In the genomic region with DNA sequence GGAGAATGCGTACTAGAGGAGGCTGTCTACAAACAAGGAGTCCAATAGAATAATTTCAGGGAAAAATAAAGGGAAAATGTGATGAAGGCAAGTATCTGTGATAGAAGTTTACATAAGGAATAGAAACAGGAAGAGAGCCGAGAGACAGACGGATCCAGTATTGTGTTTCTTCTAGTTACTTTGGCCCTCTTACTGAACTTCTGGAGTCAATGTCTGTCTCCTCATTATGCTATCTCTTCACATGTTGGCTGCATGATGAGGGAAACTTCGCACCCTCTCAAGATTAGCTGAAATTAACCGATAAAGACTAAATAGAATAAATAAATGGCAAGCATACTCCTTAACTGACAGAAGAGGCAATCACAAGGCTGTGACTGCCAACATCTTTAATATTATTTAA, we compare ENCODE assay signal across 25 mouse cellular contexts.
DNase-seq lines count a peak whose midpoint lies in the region; ATAC-seq and TF ChIP-seq lines count a peak whose summit lies in the region.
"Had no signal": no experiment of that assay in that cellular context is flagged by ENCODE, and none has a peak within 500 bp of the region (broad histone marks: within the 10 kb centered on the region; RNA-seq: fewer than 3 reads in every experiment).

No protein-coding gene starts in this region.

- H3K36me3 ChIP-seq in lung, embryonic 15.5 days: no peaks in the 10 kb centered on the region
- no peaks in the 10 kb centered on the region for H3K36me3 ChIP-seq in lung, postnatal 0 days (ENCODE audit: insufficient read depth, low read length)
- H3K36me3 ChIP-seq in ES-E14 (ENCODE audit: control insufficient read depth, insufficient read depth, low read length, poor library complexity, severe bottlenecking): no peaks in the 10 kb centered on the region
- no peaks in the 10 kb centered on the region for H3K36me3 ChIP-seq in hindbrain, embryonic 12.5 days
- H3K36me3 ChIP-seq in hindbrain, embryonic 16.5 days (ENCODE audit: control insufficient read depth, insufficient read depth, low read length): no peaks in the 10 kb centered on the region
- H3K36me3 ChIP-seq: embryonic facial prominence, embryonic 13.5 days; embryonic facial prominence, embryonic 15.5 days; forebrain, embryonic 10.5 days; forebrain, embryonic 12.5 days had no signal

- H3K4me3 ChIP-seq in lung, embryonic 15.5 days: no peak overlapping the region
- H3K4me3 ChIP-seq in lung, postnatal 0 days (ENCODE audit: low read depth, low read length): no peak overlapping the region
- no peak overlapping the region for H3K4me3 ChIP-seq in ES-E14 (ENCODE audit: insufficient read depth in 1 of 2, low read depth in 1 of 2, low read length in 2 of 2, poor library complexity in 1 of 2, severe bottlenecking in 1 of 2)
- H3K4me3 ChIP-seq in hindbrain, embryonic 12.5 days: no peak overlapping the region
- no peak overlapping the region for H3K4me3 ChIP-seq in hindbrain, embryonic 16.5 days (ENCODE audit: low read length)
- H3K4me3 ChIP-seq: embryonic facial prominence, embryonic 13.5 days; embryonic facial prominence, embryonic 15.5 days; erythroblast, embryonic 14.5 days; forebrain, embryonic 10.5 days; forebrain, embryonic 12.5 days had no signal

- TF ChIP-seq EP300 in lung, postnatal 0 days (IDR thresholded peaks at IDR 0.05): no peak

- ATAC-seq in lung, embryonic 15.5 days (ENCODE audit: borderline replicate concordance, extremely low read depth, low FRiP score, low TSS enrichment): peak; percentile 46; the same call in 1 of the 2 replicates
- ATAC-seq in lung, postnatal 0 days: no peak
- ATAC-seq in hindbrain, embryonic 12.5 days (ENCODE audit: low FRiP score): no peak
- ATAC-seq in hindbrain, embryonic 16.5 days: no peak
- ATAC-seq: forebrain, embryonic 14.5 days; forebrain, embryonic 16.5 days had no signal

- no peak overlapping the region for H3K27ac ChIP-seq in lung, embryonic 15.5 days
- no peak overlapping the region for H3K27ac ChIP-seq in lung, postnatal 0 days (ENCODE audit: low read length)
- H3K27ac ChIP-seq in ES-E14 (ENCODE audit: insufficient read depth, low read depth, low read length, poor library complexity, severe bottlenecking): no peak overlapping the region
- no peak overlapping the region for H3K27ac ChIP-seq in hindbrain, embryonic 12.5 days
- no peak overlapping the region for H3K27ac ChIP-seq in hindbrain, embryonic 16.5 days (ENCODE audit: low read depth, low read length)
- H3K27ac ChIP-seq: embryonic facial prominence, embryonic 13.5 days; embryonic facial prominence, embryonic 15.5 days; forebrain, embryonic 10.5 days; forebrain, embryonic 12.5 days had no signal

- H3K9ac ChIP-seq in lung, embryonic 15.5 days: no peak overlapping the region
- no peak overlapping the region for H3K9ac ChIP-seq in lung, postnatal 0 days (replicated peaks; ENCODE audit: low read depth)
- H3K9ac ChIP-seq in ES-E14 (ENCODE audit: insufficient read depth, low read depth, low read length, poor library complexity, severe bottlenecking): no peak overlapping the region
- H3K9ac ChIP-seq in hindbrain, embryonic 12.5 days: no peak overlapping the region
- no peak overlapping the region for H3K9ac ChIP-seq in hindbrain, embryonic 16.5 days (ENCODE audit: low read depth, low read length)
- H3K9ac ChIP-seq: embryonic facial prominence, embryonic 13.5 days; embryonic facial prominence, embryonic 15.5 days; forebrain, embryonic 12.5 days had no signal

- H3K4me1 ChIP-seq in lung, embryonic 15.5 days: no peaks in the 10 kb centered on the region
- no peaks in the 10 kb centered on the region for H3K4me1 ChIP-seq in lung, postnatal 0 days (ENCODE audit: insufficient read depth, low read depth, low read length)
- no peaks in the 10 kb centered on the region for H3K4me1 ChIP-seq in ES-E14 (ENCODE audit: control insufficient read depth in 2 of 2, insufficient read depth in 2 of 2, low read length in 2 of 2, poor library complexity in 1 of 2)
- no peaks in the 10 kb centered on the region for H3K4me1 ChIP-seq in hindbrain, embryonic 12.5 days
- no peaks in the 10 kb centered on the region for H3K4me1 ChIP-seq in hindbrain, embryonic 16.5 days (ENCODE audit: control insufficient read depth, insufficient read depth, low read depth, low read length)
- H3K4me1 ChIP-seq: embryonic facial prominence, embryonic 13.5 days; embryonic facial prominence, embryonic 15.5 days; forebrain, embryonic 12.5 days had no signal

- DNase-seq in lung, postnatal 36 days: no peak
- DNase-seq in lung, postnatal 0 days (ENCODE audit: low spot score): peak; percentile 14
- DNase-seq in lung, postnatal 10 days: no peak
- DNase-seq in ES-E14 (ENCODE audit: low read depth, low spot score) (peak; percentile 0), ZHBTc4 (ENCODE audit: low read depth, low spot score) (peak; percentile 27)
- DNase-seq: adrenal gland, adult 2 months; adrenal gland, postnatal 10 days; adrenal gland, postnatal 25 days; cerebellum, adult 11 months; cerebellum, adult 18-20 months; cerebellum, adult 8-10 months; cerebellum, adult 9-11 months; cerebellum, postnatal 14 days; cerebellum, postnatal 36 days; embryo, embryonic 11 days had no signal

- WGBS in lung, embryonic 15.5 days: 51% methylated on average over 5 of the region's 5 CpGs
- WGBS in lung, postnatal 0 days: 52% methylated on average over 5 of the region's 5 CpGs
- 86% methylated on average over 5 of the region's 5 CpGs for WGBS in hindbrain, embryonic 12.5 days
- WGBS in hindbrain, embryonic 16.5 days: 92% methylated on average over 5 of the region's 5 CpGs

- no peak overlapping the region for H3K4me2 ChIP-seq in lung, embryonic 15.5 days
- H3K4me2 ChIP-seq in lung, postnatal 0 days (replicated peaks; ENCODE audit: low read depth, low read length): no peak overlapping the region
- H3K4me2 ChIP-seq in hindbrain, embryonic 12.5 days (replicated peaks): no peak overlapping the region
- no peak overlapping the region for H3K4me2 ChIP-seq in hindbrain, embryonic 16.5 days (ENCODE audit: low read length)
- H3K4me2 ChIP-seq: embryonic facial prominence, embryonic 13.5 days; embryonic facial prominence, embryonic 15.5 days; forebrain, embryonic 12.5 days had no signal

- no peak for TF ChIP-seq CTCF in lung, postnatal 0 days (IDR thresholded peaks at IDR 0.05)

- H3K9me3 ChIP-seq in lung, embryonic 15.5 days: no peaks in the 10 kb centered on the region
- no peaks in the 10 kb centered on the region for H3K9me3 ChIP-seq in lung, postnatal 0 days (ENCODE audit: low read length)
- H3K9me3 ChIP-seq in ES-E14 (ENCODE audit: control insufficient read depth, insufficient read depth, low read depth, low read length): no peaks in the 10 kb centered on the region
- H3K9me3 ChIP-seq in hindbrain, embryonic 12.5 days (replicated peaks): no peaks in the 10 kb centered on the region
- no peaks in the 10 kb centered on the region for H3K9me3 ChIP-seq in hindbrain, embryonic 16.5 days (ENCODE audit: control insufficient read depth, low read length)
- H3K9me3 ChIP-seq: embryonic facial prominence, embryonic 13.5 days; embryonic facial prominence, embryonic 15.5 days; forebrain, embryonic 10.5 days; forebrain, embryonic 12.5 days had no signal

- no peaks in the 10 kb centered on the region for H3K27me3 ChIP-seq in lung, embryonic 15.5 days
- no peaks in the 10 kb centered on the region for H3K27me3 ChIP-seq in lung, postnatal 0 days (replicated peaks; ENCODE audit: insufficient read depth, low read length)
- H3K27me3 ChIP-seq in hindbrain, embryonic 12.5 days: no peaks in the 10 kb centered on the region
- no peaks in the 10 kb centered on the region for H3K27me3 ChIP-seq in hindbrain, embryonic 16.5 days (replicated peaks; ENCODE audit: control insufficient read depth, insufficient read depth, low read length)
- H3K27me3 ChIP-seq: embryonic facial prominence, embryonic 13.5 days; embryonic facial prominence, embryonic 15.5 days; forebrain, embryonic 12.5 days had no signal

- in situ Hi-C loops in ES-E14 (cut with MboI; ENCODE audit: low sequenced_read_pairs in 2 of 2, unreplicated experiment in 2 of 2): no loop called here

TF ChIP-seq in ES-E14, 5 proteins besides CTCF, POLR2A, EP300 and RAD21:
- TF ChIP-seq ZC3H11A (IDR thresholded peaks at IDR 0.05; ENCODE audit: borderline replicate concordance, low read depth, low read length): no peak
- no peak for TF ChIP-seq ZNF384 (IDR thresholded peaks at IDR 0.05; ENCODE audit: low read depth, low read length)
- TF ChIP-seq HCFC1 (IDR thresholded peaks at IDR 0.05; ENCODE audit: borderline replicate concordance, insufficient read depth, low read length): no peak
- TF ChIP-seq MAFK (IDR thresholded peaks at IDR 0.05; ENCODE audit: insufficient read depth, low read depth, low read length): no peak
- no peak for TF ChIP-seq CHD2 (IDR thresholded peaks at IDR 0.05; ENCODE audit: low read depth, low read length)

Comparison
In these comparisons a context has a peak if more than half of its experiments do, and no peak if none do; other contexts are left out.
1. DNase-seq: peak in lung, postnatal 0 days (single experiment), ES-E14 (single experiment) and ZHBTc4 (single experiment); none in lung, postnatal 36 days (single experiment) and lung, postnatal 10 days (single experiment).